Mouse (Mus musculus) ES-Bruce4 (cell line): ENCODE data around the gene Odf2l.

ENCODE experiments used
- CTCF ChIP-seq: IDR thresholded peaks from one replicate; pipeline ENCODE4 v1.8.1; 2011; ENCODE audit warnings: low read depth, low read length
- POLR2A ChIP-seq: IDR thresholded peaks from one replicate; pipeline ENCODE4 v1.8.1; 2011; ENCODE audit warnings: low read length; ENCODE audit not compliant: insufficient read depth

DNA sequence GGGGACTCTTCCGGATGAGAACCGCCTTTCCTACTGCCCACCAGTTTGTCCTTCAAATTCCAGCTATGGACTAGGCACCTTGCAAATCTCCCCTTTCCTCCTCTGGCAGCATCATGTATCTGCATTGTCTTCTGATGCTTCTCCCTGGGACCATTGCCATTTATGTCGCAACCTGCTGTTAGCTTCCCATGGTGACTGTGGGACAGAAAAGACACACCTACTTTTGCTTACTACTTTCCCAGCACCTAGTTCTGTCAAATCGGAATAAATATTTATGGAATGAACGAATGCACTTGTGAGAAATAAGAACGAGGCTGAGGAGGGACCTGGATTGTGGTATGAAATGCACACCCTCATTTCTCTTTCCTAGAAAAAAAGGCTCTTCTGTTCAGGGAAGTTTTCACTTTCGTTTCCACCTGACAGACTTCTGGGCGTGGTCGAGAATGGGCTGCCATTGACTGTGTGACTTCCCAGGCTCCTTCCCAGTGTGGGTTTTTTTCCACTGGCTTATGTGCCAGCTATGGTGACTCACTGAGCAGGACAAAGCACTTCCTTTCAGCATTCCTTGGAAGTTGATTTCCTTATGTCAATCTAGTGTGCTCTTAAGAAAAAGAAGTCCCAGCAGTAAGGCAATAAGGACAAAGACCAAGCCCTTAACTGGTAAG is 16.4 kb upstream of the Odf2l start:
- TF ChIP-seq POLR2A (no peak), CTCF (no peak)
